Mouse (Mus musculus) CH12.LX (cell line): ENCODE data around the gene Pla2g4f. TPM values are rescaled to one million over a fixed set of nuclear protein-coding genes. Genes with fewer than 3 reads are reported as not detected.

Experiments used
- DNase-seq: peaks from one replicate; pipeline ENCODE4 v3.0.0-alpha.2; 2013; ENCODE audit errors: extremely low read depth
- H3K27ac ChIP-seq: 2 replicates; pipeline ENCODE4 v1.5.1; 2012; ENCODE audit warnings: low read depth, mild to moderate bottlenecking, control low read depth, moderate library complexity; ENCODE audit not compliant: insufficient read depth
- H3K27me3 ChIP-seq: replicated peaks from 2 replicates; pipeline ENCODE3; 2012; ENCODE audit warnings: inconsistent platforms
- H3K36me3 ChIP-seq, 2 experiments: replicated peaks in 1 of 2; 2 replicates each; pipeline versions ENCODE3 to v1.6.1; 2012; ENCODE audit warnings: inconsistent platforms in 1 of 2, low read length in 1 of 2, mild to moderate bottlenecking in 1 of 2, mixed read lengths in 1 of 2, moderate library complexity in 1 of 2; ENCODE audit not compliant: control insufficient read depth in 1 of 2, insufficient read depth in 1 of 2
- H3K4me1 ChIP-seq, 2 experiments: 2 replicates each; pipeline ENCODE4 v1.6.1; 2012; ENCODE audit warnings: inconsistent platforms in 1 of 2, moderate library complexity in 1 of 2; ENCODE audit not compliant: insufficient read depth in 2 of 2, control insufficient read depth in 1 of 2
- H3K4me2 ChIP-seq: 2 replicates; pipeline ENCODE4 v1.6.1; 2012; ENCODE audit warnings: low read depth, mild to moderate bottlenecking, control low read depth; ENCODE audit not compliant: poor library complexity, insufficient read depth, severe bottlenecking
- H3K4me3 ChIP-seq, 3 experiments: fragments of 150-350 bp in 1 of 3; sonication (generic) in 1 of 3; replicated peaks in 1 of 3; 2 replicates each; pipeline versions ENCODE3 to v1.5.1; 2011 to 2012; ENCODE audit warnings: low read depth in 2 of 3, low read length in 2 of 3, mild to moderate bottlenecking in 2 of 3, moderate library complexity in 2 of 3, control low read depth in 1 of 3, improper control_type of control experiment in 1 of 3, inconsistent platforms in 1 of 3, mixed read lengths in 1 of 3; ENCODE audit not compliant: poor library complexity in 1 of 3
- H3K79me2 ChIP-seq: replicated peaks from 2 replicates; pipeline ENCODE4 v1.6.1; 2012; ENCODE audit warnings: mild to moderate bottlenecking, moderate library complexity; ENCODE audit not compliant: control insufficient read depth, poor library complexity, insufficient read depth, severe bottlenecking; ENCODE audit errors: extremely low read depth
- H3K9ac ChIP-seq: 2 replicates; pipeline ENCODE4 v1.6.1; 2012; ENCODE audit warnings: low read depth, mild to moderate bottlenecking, control low read depth, moderate library complexity; ENCODE audit not compliant: insufficient read depth
- H3K9me3 ChIP-seq: replicated peaks from 2 replicates; pipeline ENCODE3; 2012; ENCODE audit warnings: low read length, inconsistent platforms, mixed read lengths
- CHD1 ChIP-seq: IDR thresholded peaks from 2 replicates; pipeline ENCODE4 v1.6.1; 2012; ENCODE audit warnings: low read depth, low read length, improper control_type of control experiment, inconsistent platforms
- ELF1 ChIP-seq: IDR thresholded peaks from 2 replicates; pipeline ENCODE4 v1.6.1; 2014; ENCODE audit warnings: low read depth, mild to moderate bottlenecking, inconsistent platforms, low read length, improper control_type of control experiment
- ETS1 ChIP-seq: conservative IDR thresholded peaks from 2 replicates; pipeline ENCODE4 v1.6.1; 2012; ENCODE audit warnings: low read depth, mild to moderate bottlenecking, inconsistent platforms, low read length, improper control_type of control experiment, moderate library complexity
- HCFC1 ChIP-seq: IDR thresholded peaks from 2 replicates; pipeline ENCODE4 v1.6.1; 2012; ENCODE audit warnings: low read depth, mild to moderate bottlenecking, inconsistent platforms, low read length, improper control_type of control experiment
- JUND ChIP-seq: conservative IDR thresholded peaks from 2 replicates; pipeline ENCODE4 v1.6.1; 2011; ENCODE audit warnings: low read depth, low read length, improper control_type of control experiment
- MAFK ChIP-seq: IDR thresholded peaks from 2 replicates; pipeline ENCODE4 v1.6.1; 2011; ENCODE audit warnings: low read length, improper control_type of control experiment; ENCODE audit not compliant: insufficient replicate concordance
- MAX ChIP-seq: IDR thresholded peaks from 2 replicates; pipeline ENCODE4 v1.6.1; 2011; ENCODE audit warnings: low read length, improper control_type of control experiment
- MEF2A ChIP-seq: IDR thresholded peaks from 2 replicates; pipeline ENCODE4 v1.6.1; 2014; ENCODE audit warnings: low read depth, mild to moderate bottlenecking, inconsistent platforms, low read length, improper control_type of control experiment, borderline replicate concordance
- MXI1 ChIP-seq: IDR thresholded peaks from 2 replicates; pipeline ENCODE4 v1.6.1; 2011; ENCODE audit warnings: mild to moderate bottlenecking, low read depth, low read length, improper control_type of control experiment
- MYC ChIP-seq: IDR thresholded peaks from 2 replicates; pipeline ENCODE4 v1.6.1; 2011; ENCODE audit warnings: low read depth, mild to moderate bottlenecking, improper control_type of control experiment, low read length
- NELFE ChIP-seq: IDR thresholded peaks from 2 replicates; pipeline ENCODE4 v1.6.1; 2011; ENCODE audit warnings: low read depth, low read length, improper control_type of control experiment
- NRF1 ChIP-seq: IDR thresholded peaks from 2 replicates; pipeline ENCODE4 v1.6.1; 2014; ENCODE audit warnings: low read depth, mild to moderate bottlenecking, inconsistent platforms, low read length, improper control_type of control experiment, moderate library complexity
- POLR2A ChIP-seq: IDR thresholded peaks from 2 replicates; pipeline ENCODE4 v1.6.1; 2011; ENCODE audit warnings: low read depth, mild to moderate bottlenecking, improper control_type of control experiment, low read length
- POLR2AphosphoS2 ChIP-seq: IDR thresholded peaks from 2 replicates; pipeline ENCODE4 v1.6.1; 2011; ENCODE audit warnings: low read depth, low read length, improper control_type of control experiment
- RCOR1 ChIP-seq: conservative IDR thresholded peaks from 2 replicates; pipeline ENCODE4 v1.6.1; 2012; ENCODE audit warnings: low read depth, mild to moderate bottlenecking, inconsistent platforms, low read length, improper control_type of control experiment
- SIN3A ChIP-seq: IDR thresholded peaks from 2 replicates; pipeline ENCODE4 v1.6.1; 2012; ENCODE audit warnings: low read length, improper control_type of control experiment, inconsistent platforms
- SMC3 ChIP-seq: IDR thresholded peaks from 2 replicates; pipeline ENCODE4 v1.6.1; 2011; ENCODE audit warnings: low read depth, low read length, improper control_type of control experiment
- TBP ChIP-seq: conservative IDR thresholded peaks from 2 replicates; pipeline ENCODE4 v1.6.1; 2011; ENCODE audit warnings: low read depth, low read length, improper control_type of control experiment
- TCF12 ChIP-seq: IDR thresholded peaks from 2 replicates; pipeline ENCODE4 v1.6.1; 2014; ENCODE audit warnings: low read depth, mild to moderate bottlenecking, inconsistent platforms, low read length, improper control_type of control experiment
- UBTF ChIP-seq: IDR thresholded peaks from 2 replicates; pipeline ENCODE4 v1.6.1; 2012; ENCODE audit warnings: low read depth, mild to moderate bottlenecking, inconsistent platforms, low read length, improper control_type of control experiment, moderate library complexity
- USF2 ChIP-seq: conservative IDR thresholded peaks from 2 replicates; pipeline ENCODE4 v1.6.1; 2011; ENCODE audit warnings: low read depth, low read length, improper control_type of control experiment
- ZKSCAN1 ChIP-seq: IDR thresholded peaks from 2 replicates; pipeline ENCODE4 v1.6.1; 2012; ENCODE audit warnings: low read depth, inconsistent platforms, low read length, improper control_type of control experiment, borderline replicate concordance
- ZMIZ1 ChIP-seq: IDR thresholded peaks from 2 replicates; pipeline ENCODE4 v1.6.1; 2012; ENCODE audit warnings: low read depth, mild to moderate bottlenecking, inconsistent platforms, low read length, improper control_type of control experiment
- ZNF384 ChIP-seq: IDR thresholded peaks from 2 replicates; pipeline ENCODE4 v1.6.1; 2012; ENCODE audit warnings: low read depth, low read length, improper control_type of control experiment, inconsistent platforms
- dilution Hi-C: fragments of 300-500 bp; cut with MboI; formaldehyde crosslinking; loops from 2 replicates; pipeline ENCODE4 v1.14.3; 2020; ENCODE audit warnings: low sequenced_read_pairs; ENCODE audit not compliant: extremely low pct_unique_long_range_greater_than_20kb, extremely low pct_ligation_motif_present
- in situ Hi-C: fragments of 300-500 bp; cut with MboI; formaldehyde crosslinking; loops from 3 replicates; pipeline ENCODE4 v1.14.3; 2019; ENCODE audit warnings: low sequenced_read_pairs, low pct_ligation_motif_present, low pct_unique_long_range_greater_than_20kb, mixed read lengths
- polyA plus RNA-seq: library from polyadenylated mRNA; unstranded; fragments of >175 nt; gene quantifications from 2 replicates; pipeline ENCODE4 v1.2.1, GENCODE M21; 2012; ENCODE audit warnings: low read depth; ENCODE audit not compliant: insufficient read length
- total RNA-seq, 2 experiments: library from RNA; depleted of rRNA; stranded (reverse); fragments of 300-350 nt in 1 of 2; fragments of >200 nt in 1 of 2; gene quantifications; 2 replicates each; pipeline ENCODE4 v1.2.3; 2012 to 2014

The Pla2g4f gene
- total and polyA plus RNA-seq, 3 experiments, result 0.30 to 1.3 TPM; not detected in 1

GRCm38 (mm10) chr2:120352682-120353646, 39.0 kb upstream of the Pla2g4f start, which contains the start of gene Vps39:
Vps39 (minus strand) TSS chr2:120353137.
- Histone ChIP-seq H3K27ac (no peak within 1 kb of the TSS), H3K4me2 (peak within 1 kb of the TSS; percentile 91), H3K9me3 (no peaks in the 10 kb centered on the region), H3K4me1 (peaks cover 6 to 30% of the 10 kb centered on the region in 2 experiments), H3K4me3 (peak within 1 kb of the TSS; percentile 89 to 95 (median 90)), H3K79me2 (peaks cover 20% of the 10 kb centered on the region), H3K9ac (peak within 1 kb of the TSS; percentile 64), H3K27me3 (no peaks in the 10 kb centered on the region), H3K36me3 (peaks cover 28 to 58% of the 10 kb centered on the region in 2 experiments)
- DNase-seq, result peak; percentile 90
- no peak for TF ChIP-seq MAFK
- TF ChIP-seq ETS1, result 0 out of 2 replicates have a peak, but pooled peaks have one; percentile 8
- TF ChIP-seq MYC, result 0 out of 2 replicates have a peak, but pooled peaks have one; percentile 33
- TF ChIP-seq HCFC1, result peak; percentile 75
- TF ChIP-seq NRF1, result no peak
- peak; percentile 71 for TF ChIP-seq ZNF384
- 0 out of 2 replicates have a peak, but pooled peaks have one; percentile 55 for TF ChIP-seq MXI1
- TF ChIP-seq TBP, result 0 out of 2 replicates have a peak, but pooled peaks have one; percentile 32
- peak; percentile 85 for TF ChIP-seq POLR2A
- TF ChIP-seq SIN3A, result peak; percentile 64; the same call in 1 of the 2 replicates
- TF ChIP-seq TCF12, result peak; percentile 64
- TF ChIP-seq ELF1, result peak; percentile 92
- peak; percentile 62 for TF ChIP-seq NELFE
- peak; percentile 38; the same call in 1 of the 2 replicates for TF ChIP-seq ZMIZ1
- TF ChIP-seq JUND, result no peak
- dilution Hi-C loops, result no loop called here
- in situ Hi-C loops, result no loop called here

GRCm38 (mm10) chr2:120351321-120351720, 37.4 kb upstream of the Pla2g4f start:
- Histone ChIP-seq H3K9me3 (no peaks in the 10 kb centered on the region), H3K36me3 (peaks cover 25 to 62% of the 10 kb centered on the region in 2 experiments), H3K79me2 (peaks cover 20% of the 10 kb centered on the region), H3K4me3 (peak overlapping the region in 1 of 3 experiments; percentile 5), H3K4me1 (peaks cover 6 to 30% of the 10 kb centered on the region in 2 experiments), H3K27ac (no peak overlapping the region), H3K4me2 (no peak overlapping the region; the same call in 1 of the 2 replicates), H3K27me3 (no peaks in the 10 kb centered on the region), H3K9ac (no peak overlapping the region)
- TF ChIP-seq TBP, result no peak
- TF ChIP-seq HCFC1, result no peak
- TF ChIP-seq SIN3A, result no peak
- TF ChIP-seq ZKSCAN1, result no peak
- TF ChIP-seq POLR2A, result no peak
- no peak for TF ChIP-seq RCOR1
- no peak for TF ChIP-seq ELF1
- TF ChIP-seq NRF1, result no peak
- TF ChIP-seq CHD1, result no peak
- no peak for TF ChIP-seq ZNF384
- no peak for TF ChIP-seq POLR2AphosphoS2
- no peak for TF ChIP-seq USF2
- TF ChIP-seq MAX, result no peak
- TF ChIP-seq NELFE, result no peak
- no peak for TF ChIP-seq UBTF
- TF ChIP-seq SMC3, result no peak
- no peak for TF ChIP-seq MEF2A
- no peak for DNase-seq
- dilution Hi-C loops (no loop called here), in situ Hi-C loops (no loop called here)
